Mouse (Mus musculus) lung, postnatal 0 days (tissue): ENCODE data around the gene Ankrd65. TPM values are rescaled to one million over a fixed set of nuclear protein-coding genes. Genes with fewer than 3 reads are reported as not detected.

Experiments used
- ATAC-seq: fragments of 200-750 bp; cut with Nextera tagmentation; 2 replicates; pipeline ENCODE4 v1.8.0; 2017; ENCODE audit warnings: moderate library complexity
- DNase-seq: peaks from one replicate; pipeline ENCODE4 v3.0.0-alpha.2; 2016; ENCODE audit warnings: low spot score
- H3K27ac ChIP-seq: fragments of 300-500 bp; sonication (generic); 2 replicates; pipeline ENCODE4 v1.5.1; 2014; ENCODE audit warnings: antibody characterized with exemption, mild to moderate bottlenecking, low read length, mixed read lengths
- H3K27me3 ChIP-seq: fragments of 300-500 bp; sonication (generic); replicated peaks from 2 replicates; pipeline ENCODE4 v1.6.1; 2014; ENCODE audit warnings: low read length, mixed read lengths; ENCODE audit not compliant: insufficient read depth
- H3K36me3 ChIP-seq: fragments of 300-500 bp; sonication (generic); 2 replicates; pipeline ENCODE4 v1.6.1; 2014; ENCODE audit warnings: low read length, mixed read lengths; ENCODE audit not compliant: insufficient read depth
- H3K4me1 ChIP-seq: fragments of 300-500 bp; sonication (generic); 2 replicates; pipeline ENCODE4 v1.6.1; 2014; ENCODE audit warnings: antibody characterized with exemption, low read depth, low read length, mixed read lengths; ENCODE audit not compliant: insufficient read depth
- H3K4me2 ChIP-seq: fragments of 300-500 bp; sonication (generic); replicated peaks from 2 replicates; pipeline ENCODE4 v1.6.1; 2014; ENCODE audit warnings: low read depth, mild to moderate bottlenecking, low read length, moderate library complexity, mixed read lengths
- H3K4me3 ChIP-seq: fragments of 300-500 bp; sonication (generic); 2 replicates; pipeline ENCODE4 v1.5.1; 2014; ENCODE audit warnings: low read depth, low read length
- H3K9ac ChIP-seq: fragments of 300-500 bp; sonication (generic); replicated peaks from 2 replicates; pipeline ENCODE4 v1.6.1; 2014; ENCODE audit warnings: low read depth, mild to moderate bottlenecking
- H3K9me3 ChIP-seq: fragments of 300-500 bp; sonication (generic); 2 replicates; pipeline ENCODE4 v1.6.1; 2016; ENCODE audit warnings: low read length, mixed read lengths
- CTCF ChIP-seq: IDR thresholded peaks from 2 replicates; pipeline ENCODE4 v1.5.1; 2016; ENCODE audit warnings: antibody characterized with exemption, mild to moderate bottlenecking
- EP300 ChIP-seq: IDR thresholded peaks from 2 replicates; pipeline ENCODE4 v1.6.1; 2016; ENCODE audit warnings: antibody characterized with exemption, mild to moderate bottlenecking, control low read depth
- WGBS: fragments of 180-500 bp; shearing (Covaris S2); extraction: QIAGEN DNeasy Blood & Tissue Kit; methylation state at CpG from one replicate; pipeline ENCODE4 v1.1.7; 2014; 5-methylcytosine and 5-hydroxymethylcytosine counted together
- polyA plus RNA-seq: library from polyadenylated mRNA; unstranded; fragments of >200 nt; fragmentation: Nextera tagmentation; extraction: Ambion mirVana; gene quantifications from 2 replicates; pipeline ENCODE4 v1.2.1, GENCODE M21; 2015

Ankrd65 gene
- polyA plus RNA-seq, 1 experiment from 2014 or later: 6.0 TPM

GRCm38 (mm10) chr4:155746575-155747490 lies 43.4 kb upstream of the Ankrd65 start:
- no peak for TF ChIP-seq CTCF
- no peak for TF ChIP-seq EP300
- Histone ChIP-seq H3K4me3 (no peak overlapping the region), H3K27ac (no peak overlapping the region), H3K27me3 (no peaks in the 10 kb centered on the region), H3K9ac (no peak overlapping the region), H3K9me3 (no peaks in the 10 kb centered on the region), H3K36me3 (peaks cover 37% of the 10 kb centered on the region; the same call in 1 of the 2 replicates), H3K4me1 (no peaks in the 10 kb centered on the region), H3K4me2 (no peak overlapping the region)
- WGBS: 89% methylated on average over 17 of the region's 17 CpGs
- ATAC-seq (no peak), DNase-seq (no peak)

- WGBS: 91% methylated on average over 12 of the region's 12 CpGs
- Histone ChIP-seq H3K36me3 (peaks cover 20% of the 10 kb centered on the region; the same call in 1 of the 2 replicates), H3K27me3 (no peaks in the 10 kb centered on the region), H3K27ac (no peak overlapping the region), H3K4me2 (no peak overlapping the region), H3K9me3 (no peaks in the 10 kb centered on the region), H3K4me3 (no peak overlapping the region), H3K4me1 (peaks cover 10% of the 10 kb centered on the region), H3K9ac (no peak overlapping the region)
- no peak for DNase-seq
- no peak for TF ChIP-seq EP300
- TF ChIP-seq CTCF: no peak
- no peak for ATAC-seq
Measured at GRCm38 (mm10) chr4:155757011-155757410, 33.2 kb upstream of the Ankrd65 start.

DNA sequence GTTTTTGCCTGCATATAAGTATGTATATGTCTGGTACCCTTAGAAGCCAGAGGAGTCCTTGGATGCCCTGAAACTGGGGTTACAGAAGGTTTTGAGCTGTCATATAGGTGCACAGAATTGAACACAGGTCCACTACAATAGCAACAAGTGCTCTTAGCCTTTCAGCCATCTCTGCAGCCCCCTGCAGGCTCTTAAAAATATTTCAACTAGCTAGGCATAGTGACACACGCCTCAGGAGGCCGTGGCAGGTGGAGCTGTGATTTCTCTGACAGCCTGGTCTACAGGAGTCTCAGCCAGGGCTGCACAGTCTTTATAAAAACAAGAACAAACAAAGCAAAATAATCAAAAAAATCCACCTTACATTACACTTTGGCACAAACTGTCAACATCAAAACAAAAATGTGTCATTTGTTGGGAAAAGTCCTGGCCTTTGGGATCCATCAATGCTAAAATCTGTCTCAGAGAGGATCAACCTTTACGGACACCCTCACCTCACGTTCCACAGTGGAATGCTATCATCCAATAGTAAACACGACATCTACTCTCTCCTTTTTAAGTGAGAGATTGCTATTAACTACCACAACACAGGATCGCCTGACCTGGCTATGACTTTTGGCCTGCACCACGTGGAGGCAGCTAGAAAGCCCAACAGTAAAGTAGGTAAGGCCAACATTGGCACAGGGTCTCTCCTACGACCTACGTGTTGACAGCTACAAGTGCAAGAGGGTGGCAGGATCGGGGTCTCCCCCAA lies 30.2 kb upstream of the Ankrd65 start:
- DNase-seq (peak; percentile 52), ATAC-seq (no peak)
- no peak for TF ChIP-seq EP300
- peak; percentile 53 for TF ChIP-seq CTCF
- 1% methylated on average over 10 of the region's 10 CpGs for WGBS
- H3K9ac ChIP-seq: peak overlapping the region; percentile 60
- peaks cover 10% of the 10 kb centered on the region for H3K4me1 ChIP-seq
- no peak overlapping the region for H3K27ac ChIP-seq
- H3K4me2 ChIP-seq: peak overlapping the region; percentile 94
- H3K9me3 ChIP-seq: no peaks in the 10 kb centered on the region
- peak overlapping the region; percentile 67 for H3K4me3 ChIP-seq
- peaks cover 9% of the 10 kb centered on the region; the same call in 1 of the 2 replicates for H3K36me3 ChIP-seq
- H3K27me3 ChIP-seq: no peaks in the 10 kb centered on the region

DNA sequence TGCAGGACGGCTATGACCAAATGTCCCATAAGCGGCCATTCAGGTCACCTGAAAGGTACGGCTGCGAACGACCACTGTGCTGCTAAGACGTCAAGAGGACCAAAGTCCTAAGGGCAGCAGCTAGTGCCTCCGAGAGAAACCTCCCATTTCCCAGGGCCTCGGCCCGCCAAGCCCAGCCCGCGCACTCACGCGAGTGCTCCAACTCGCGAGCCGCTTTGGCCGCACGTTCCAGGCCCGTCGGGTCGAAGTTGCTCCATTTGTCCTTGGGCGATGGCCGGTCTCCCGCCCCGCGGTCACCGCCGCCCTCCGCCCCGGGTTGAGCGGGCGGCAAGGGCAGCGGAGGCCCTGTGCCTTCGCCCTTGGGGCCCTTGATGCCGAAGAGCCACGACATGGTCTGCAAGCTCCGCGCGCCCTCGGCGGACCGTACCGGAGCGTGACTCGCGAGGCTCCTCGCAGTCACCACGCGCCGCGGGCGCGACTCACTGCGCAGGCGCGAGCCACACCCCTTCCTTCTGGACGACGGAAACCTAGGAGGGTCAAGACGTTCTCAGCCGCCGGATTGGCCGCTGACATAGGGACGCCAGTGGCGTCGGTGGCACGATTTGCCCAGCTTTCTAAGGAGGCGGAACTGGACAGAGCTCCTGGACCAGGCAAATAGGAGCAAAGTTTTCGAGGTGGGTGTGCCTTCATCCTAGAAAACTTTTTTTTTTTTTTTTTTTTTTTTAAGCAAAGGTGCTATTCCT lies 29.5 kb upstream of the Ankrd65 start, which contains the start of gene Atad3a:
Gene Atad3a, minus strand, starts transcription at position 481 of the 743 bp plus-strand sequence.
- under 1% methylated on average over 68 of the region's 68 CpGs for WGBS
- Histone ChIP-seq H3K4me2 (peak within 1 kb of the TSS; percentile 94), H3K9me3 (no peaks in the 10 kb centered on the region), H3K4me3 (peak within 1 kb of the TSS; percentile 67), H3K27me3 (no peaks in the 10 kb centered on the region), H3K36me3 (peaks cover 5% of the 10 kb centered on the region; the same call in 1 of the 2 replicates), H3K27ac (peak within 1 kb of the TSS; percentile 27; the same call in 1 of the 2 replicates), H3K4me1 (peaks cover 10% of the 10 kb centered on the region), H3K9ac (peak within 1 kb of the TSS; percentile 64)
- DNase-seq: peak; percentile 98
- ATAC-seq: peak; percentile 99
- no peak for TF ChIP-seq EP300
- no peak for TF ChIP-seq CTCF

DNA sequence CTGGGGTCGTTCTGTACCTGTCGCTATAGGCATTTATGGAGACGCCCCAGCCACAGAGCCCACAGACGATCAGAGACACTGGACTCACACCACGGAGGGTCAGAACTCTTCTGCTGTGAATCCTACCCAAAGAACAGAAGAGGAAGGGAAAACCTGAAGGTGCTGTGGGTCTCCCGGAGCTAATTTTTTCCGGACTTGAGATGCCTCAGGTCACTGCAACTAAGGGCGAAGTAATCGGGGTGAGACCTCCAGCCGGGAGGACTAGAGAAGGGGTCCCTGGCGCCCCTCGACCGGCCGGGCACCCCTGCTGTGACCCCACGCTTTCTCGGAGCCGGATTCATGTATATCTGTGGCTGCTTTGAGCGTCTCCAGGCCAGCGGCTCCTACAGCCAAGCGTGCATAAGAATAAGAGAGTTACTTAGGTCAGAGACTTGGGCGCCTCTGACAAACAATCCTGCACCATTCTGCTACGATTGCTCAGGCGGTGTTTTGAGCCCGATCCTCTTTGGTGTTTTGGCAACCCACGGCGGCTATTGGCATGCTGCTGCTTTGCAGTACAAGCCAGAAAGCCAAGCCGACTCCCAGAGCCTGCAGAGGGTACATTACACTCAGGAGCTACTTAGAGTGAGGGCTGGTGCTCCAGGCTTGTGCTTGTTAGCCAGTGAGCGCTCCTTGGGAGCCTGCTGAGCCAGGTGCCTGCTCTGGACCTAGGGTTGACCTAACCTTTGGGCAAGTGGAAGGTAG lies 28.7 kb upstream of the Ankrd65 start:
- H3K4me2 ChIP-seq: peak overlapping the region; percentile 88
- WGBS: 2% methylated on average over 28 of the region's 28 CpGs
- no peak for DNase-seq
- TF ChIP-seq EP300 (no peak), CTCF (no peak)
- H3K27me3 ChIP-seq: no peaks in the 10 kb centered on the region
- H3K36me3 ChIP-seq: no peaks in the 10 kb centered on the region
- H3K9me3 ChIP-seq: no peaks in the 10 kb centered on the region
- no peak for ATAC-seq
- H3K4me3 ChIP-seq: peak overlapping the region; percentile 67
- peaks cover 10% of the 10 kb centered on the region for H3K4me1 ChIP-seq
- H3K27ac ChIP-seq: peak overlapping the region; percentile 27; the same call in 1 of the 2 replicates
- peak overlapping the region; percentile 64 for H3K9ac ChIP-seq
